Mouse (Mus musculus) thymus, adult 2 months (tissue): ENCODE data around the gene Slc4a5.

Experiments
- CTCF ChIP-seq: fragments of 200-500 bp; IDR thresholded peaks from 2 replicates; pipeline ENCODE4 v1.5.1; 2012; ENCODE audit warnings: mild to moderate bottlenecking, control low read depth, low read length, moderate library complexity, borderline replicate concordance; ENCODE audit not compliant: control insufficient read depth, poor library complexity, insufficient read depth; ENCODE audit errors: extremely low read depth
- POLR2A ChIP-seq: fragments of 200-500 bp; IDR thresholded peaks from 2 replicates; pipeline ENCODE4 v1.6.1; 2012; ENCODE audit warnings: mild to moderate bottlenecking, low read length, control low read depth, moderate library complexity; ENCODE audit not compliant: control insufficient read depth, poor library complexity, insufficient read depth; ENCODE audit errors: extremely low read depth

GRCm38 (mm10) chr6:83237123-83237522, 17.5 kb downstream of the Slc4a5 start:
- no peak for TF ChIP-seq CTCF
- TF ChIP-seq POLR2A = no peak
